9 mouse cellular contexts compared by ENCODE assay signal in the genomic region with DNA sequence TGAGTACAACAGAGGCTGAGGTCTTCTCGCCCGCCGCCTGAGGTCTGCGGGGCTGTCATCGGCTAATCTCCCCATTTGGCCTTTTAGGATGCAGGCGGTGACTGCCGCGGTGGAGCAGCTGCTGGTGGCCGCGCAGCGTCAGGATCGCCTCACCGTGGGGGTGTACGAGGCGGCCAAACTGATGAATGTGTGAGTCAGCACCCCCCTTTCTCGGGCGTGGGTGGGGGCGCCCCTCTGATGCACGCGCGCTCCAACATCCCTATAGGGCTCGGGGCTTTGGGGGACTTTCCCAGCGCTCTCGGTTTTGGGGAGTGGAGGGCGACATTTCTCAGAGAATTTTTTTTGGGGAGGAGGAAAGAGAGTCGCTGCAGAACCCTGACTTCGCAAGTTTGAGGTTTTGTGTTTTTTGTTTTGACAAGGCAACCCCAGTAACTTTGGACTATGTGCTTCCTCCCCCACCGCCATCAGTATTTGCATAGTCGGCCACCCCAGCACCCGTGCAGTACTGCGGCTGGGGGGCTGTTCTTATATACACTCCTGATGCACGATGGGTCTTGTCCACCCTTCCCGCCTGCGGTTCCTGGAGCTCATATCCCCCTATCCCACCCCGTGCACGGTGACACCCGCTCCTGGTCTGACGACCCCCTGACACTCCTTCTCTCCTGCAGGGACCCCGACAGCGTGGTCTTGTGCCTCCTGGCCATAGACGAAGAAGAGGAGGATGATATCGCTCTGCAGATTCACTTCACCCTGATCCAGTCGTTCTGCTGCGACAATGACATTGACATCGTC. TPM values are rescaled to one million over a fixed set of nuclear protein-coding genes. Genes with fewer than 3 reads are reported as not detected.
A peak's percentile ranks its signal among the peaks of the same experiment; 100 is the strongest.
DNase-seq lines count a peak whose midpoint lies in the region; ATAC-seq lines count a peak whose summit lies in the region.
"Had no signal": no experiment of that assay in that cellular context is flagged by ENCODE, and none has a peak within 500 bp of the region (broad histone marks: within the 10 kb centered on the region; RNA-seq: fewer than 3 reads in every experiment).

No protein-coding gene starts in this region.

- no peak for ATAC-seq in cerebellum, adult (ENCODE audit: insufficient number of reproducible peaks, low FRiP score, low TSS enrichment)
- peak; percentile 5; the same call in 1 of the 2 replicates for ATAC-seq in megakaryocyte progenitor cell, adult 5-6 weeks (replicated peaks; ENCODE audit: poor library complexity)
- no peak for ATAC-seq in stomach, embryonic 16.5 days (ENCODE audit: insufficient read depth, low FRiP score)

- peak; percentile 61 for DNase-seq in cerebellum, adult 11 months
- peak; percentile 85 for DNase-seq in A20 (ENCODE audit: low read depth, low spot score)
- peak; percentile 78 for DNase-seq in cerebellum, adult 9-11 months
- peak; percentile 47 to 51 for DNase-seq in heart, adult 9 months (ENCODE audit: low spot score in 2 of 2)
- DNase-seq in kidney, postnatal 10 days: peak; percentile 65

- H3K4me3 ChIP-seq in stomach, embryonic 16.5 days (replicated peaks; ENCODE audit: low read length): peak overlapping the region; percentile 73

- H3K27ac ChIP-seq in stomach, embryonic 16.5 days (ENCODE audit: low read length): peak overlapping the region; percentile 50

- H3K9ac ChIP-seq in stomach, embryonic 16.5 days (ENCODE audit: low read length): peak overlapping the region; percentile 86

- peak overlapping the region; percentile 88 for H3K4me2 ChIP-seq in stomach, embryonic 16.5 days (ENCODE audit: low read depth, low read length)

- peaks cover 3% of the 10 kb centered on the region; the same call in 1 of the 2 replicates for H3K27me3 ChIP-seq in stomach, embryonic 16.5 days (ENCODE audit: control insufficient read depth, insufficient read depth, low read length)

- under 1% methylated on average over 45 of the region's 45 CpGs for WGBS in stomach, embryonic 16.5 days

- no peaks in the 10 kb centered on the region for H3K9me3 ChIP-seq in stomach, embryonic 16.5 days (replicated peaks; ENCODE audit: control insufficient read depth, low read length)

- peaks cover 44% of the 10 kb centered on the region for H3K4me1 ChIP-seq in stomach, embryonic 16.5 days (ENCODE audit: control insufficient read depth, insufficient read depth, low read length)

- H3K36me3 ChIP-seq in stomach, embryonic 16.5 days (ENCODE audit: control insufficient read depth, insufficient read depth, low read length): no peaks in the 10 kb centered on the region

RNA-seq across cellular contexts. Expression of a gene that starts 0.7 kb away (rescaled TPM):
- total RNA-seq in megakaryocyte progenitor cell, adult 5-6 weeks (2015): 18.7 and 20.7 TPM in 2 replicates
- 17.6 and 17.9 TPM in 2 replicates for total RNA-seq in megakaryocyte progenitor cell, adult 5-6 weeks (2017)
- polyA plus RNA-seq in stomach, embryonic 16.5 days (2015; fragmentation: Nextera tagmentation; extraction: Ambion mirVana): 34.8 and 40.9 TPM in 2 replicates

RNA-seq across cellular contexts. Expression of a gene that starts 12.5 kb away (rescaled TPM):
- 11.7 and 13.9 TPM in 2 replicates for total RNA-seq in megakaryocyte progenitor cell, adult 5-6 weeks (2015)
- total RNA-seq in megakaryocyte progenitor cell, adult 5-6 weeks (2017): 49.3 and 56.9 TPM in 2 replicates
- polyA plus RNA-seq in stomach, embryonic 16.5 days (2015; fragmentation: Nextera tagmentation; extraction: Ambion mirVana): 43.4 and 43.9 TPM in 2 replicates

RNA-seq across cellular contexts. Expression of a gene that starts 29.8 kb away (rescaled TPM):
- total RNA-seq in megakaryocyte progenitor cell, adult 5-6 weeks (2015): 132 and 150 TPM in 2 replicates
- 55.3 and 100 TPM in 2 replicates for total RNA-seq in megakaryocyte progenitor cell, adult 5-6 weeks (2017)
- 288 and 309 TPM in 2 replicates for polyA plus RNA-seq in stomach, embryonic 16.5 days (2015; fragmentation: Nextera tagmentation; extraction: Ambion mirVana)

RNA-seq across cellular contexts. Expression of a gene that starts 58.9 kb away (rescaled TPM):
- total RNA-seq in megakaryocyte progenitor cell, adult 5-6 weeks (2015): not detected in 2 replicates
- total RNA-seq in megakaryocyte progenitor cell, adult 5-6 weeks (2017): not detected in 2 replicates
- polyA plus RNA-seq in stomach, embryonic 16.5 days (2015; fragmentation: Nextera tagmentation; extraction: Ambion mirVana): 0.06 TPM in 1 of 2 replicates, not detected in the other
- total RNA-seq: heart, adult 18-20 months had no signal
